Mouse (Mus musculus) adrenal gland, postnatal 14 days (tissue): ENCODE measurements at regions not wholly inside any gene's neighbourhood (a gene's known extent, or its start where the extent isn't known, plus 50 kb on each side); places are given as distances from the start of the nearest gene placed in this dataset.

Experiments used
- DNase-seq: peaks from one replicate; pipeline ENCODE4 v3.0.0; 2021; ENCODE audit warnings: mixed read lengths

DNA sequence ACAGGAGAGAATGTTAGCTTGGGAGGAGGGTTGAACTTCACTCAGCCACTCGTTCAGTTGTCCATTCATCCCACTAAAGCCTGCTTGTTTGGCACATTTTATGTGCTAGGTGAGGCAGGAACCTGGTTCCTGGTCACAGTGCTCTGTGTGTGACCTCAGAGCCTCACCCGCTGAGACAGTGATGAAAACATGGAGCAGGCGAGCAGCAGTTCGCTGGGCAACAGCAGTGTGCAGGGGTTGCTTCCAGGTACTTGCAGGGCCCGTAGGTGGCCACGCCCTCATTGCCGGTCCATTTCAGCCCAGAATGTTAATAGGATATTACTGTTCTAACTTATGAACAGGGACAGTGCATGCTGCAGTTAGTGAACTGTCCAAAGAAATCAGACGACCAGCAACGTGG, 285.7 kb downstream of the Rngtt start:
- DNase-seq = no peak

DNA sequence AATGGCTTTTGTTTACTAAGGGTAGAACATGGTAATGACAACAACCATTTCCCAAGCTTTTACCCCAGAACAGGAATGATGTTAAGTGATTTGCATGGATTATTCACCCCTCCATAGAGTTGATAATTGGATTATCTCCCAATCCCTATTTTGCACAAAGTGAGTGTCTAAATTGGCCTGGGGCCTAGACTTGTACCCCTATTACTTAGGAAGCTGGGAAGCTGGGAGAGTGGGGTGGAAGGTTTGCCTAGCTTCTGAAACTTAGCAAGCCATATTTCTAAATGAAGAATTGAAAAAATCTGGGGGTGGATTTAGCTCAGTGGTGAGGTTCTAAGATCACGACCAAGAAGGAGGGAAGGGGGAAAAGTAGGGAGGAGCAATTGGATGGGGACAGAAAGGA, 289.9 kb downstream of the Rngtt start:
- no peak for DNase-seq

DNA sequence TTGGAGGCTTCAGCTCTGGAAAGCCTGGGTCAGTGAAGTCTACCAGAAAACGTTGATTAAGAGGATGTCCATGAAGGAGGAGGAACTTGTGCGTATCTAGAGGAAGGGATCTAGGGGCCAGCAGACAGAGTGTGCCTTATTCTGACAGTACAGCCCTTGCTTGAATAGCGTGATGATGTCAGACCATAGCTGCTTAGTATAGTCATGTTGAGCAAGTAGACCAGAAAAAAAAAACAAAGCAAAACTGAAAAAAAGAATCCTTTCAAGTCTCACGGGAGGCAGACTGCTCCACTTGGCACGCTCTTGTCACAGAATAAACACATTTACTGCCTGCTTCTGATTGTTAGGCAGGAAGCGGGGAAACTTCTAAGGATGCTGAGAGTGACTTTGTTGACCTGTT, 290.7 kb downstream of the Rngtt start:
- DNase-seq = no peak

DNA sequence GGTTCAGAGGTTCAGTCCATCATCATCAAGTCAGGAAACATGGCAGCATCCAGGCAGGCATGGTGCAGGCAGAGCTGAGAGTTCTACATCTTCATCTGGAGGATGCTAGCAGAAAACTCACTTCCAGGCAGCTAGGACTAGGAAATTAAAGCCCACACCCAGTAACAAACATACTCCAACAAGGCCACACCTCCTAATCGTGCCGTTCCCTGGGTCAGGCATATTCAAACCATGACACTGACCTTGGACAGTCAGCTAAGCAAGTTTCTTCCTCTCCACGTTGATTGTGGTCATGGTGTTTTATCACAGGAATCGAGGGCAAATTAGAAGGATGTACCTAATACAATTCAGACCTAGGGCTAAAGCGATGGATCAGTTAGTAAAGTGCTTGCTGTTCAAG, 294.5 kb downstream of the Rngtt start:
- DNase-seq = no peak

DNA sequence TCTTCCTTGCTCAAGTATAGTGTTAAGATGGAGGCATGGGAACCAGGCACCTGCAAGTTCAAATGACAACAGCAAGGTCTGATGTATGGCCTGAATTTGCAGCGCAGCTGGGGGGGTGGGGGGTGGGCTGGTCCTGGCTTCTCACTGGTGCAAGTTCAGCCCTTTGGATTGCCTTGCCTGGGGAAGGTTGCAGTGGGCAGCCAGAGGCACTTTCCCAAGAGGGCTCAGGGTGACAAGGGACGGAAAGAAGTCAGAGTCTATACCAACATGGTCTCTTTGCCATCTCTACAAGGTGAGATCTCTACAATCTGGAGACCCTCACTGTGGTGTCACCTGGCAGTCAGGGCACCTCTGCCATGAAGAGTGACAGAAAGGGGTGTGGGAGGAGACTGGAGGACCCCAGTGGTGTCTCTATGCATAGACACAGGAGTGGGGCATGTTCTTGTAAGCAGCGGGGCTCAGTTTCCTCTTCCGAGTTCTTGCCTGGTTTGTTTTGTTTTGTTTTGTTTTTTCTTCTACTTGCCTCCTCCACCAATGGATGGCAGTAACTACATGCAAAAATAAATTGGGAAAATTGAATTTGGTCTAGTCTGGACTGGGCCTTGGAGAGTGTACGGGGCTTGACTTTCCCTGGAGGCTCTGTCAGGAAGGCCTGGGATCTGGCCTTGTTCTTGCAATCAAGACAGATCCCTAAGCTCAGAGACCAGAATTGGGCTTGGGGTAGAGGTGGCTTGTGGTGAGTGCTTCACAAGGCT, 284.4 kb upstream of the Cnr1 start:
- no peak for DNase-seq

DNA sequence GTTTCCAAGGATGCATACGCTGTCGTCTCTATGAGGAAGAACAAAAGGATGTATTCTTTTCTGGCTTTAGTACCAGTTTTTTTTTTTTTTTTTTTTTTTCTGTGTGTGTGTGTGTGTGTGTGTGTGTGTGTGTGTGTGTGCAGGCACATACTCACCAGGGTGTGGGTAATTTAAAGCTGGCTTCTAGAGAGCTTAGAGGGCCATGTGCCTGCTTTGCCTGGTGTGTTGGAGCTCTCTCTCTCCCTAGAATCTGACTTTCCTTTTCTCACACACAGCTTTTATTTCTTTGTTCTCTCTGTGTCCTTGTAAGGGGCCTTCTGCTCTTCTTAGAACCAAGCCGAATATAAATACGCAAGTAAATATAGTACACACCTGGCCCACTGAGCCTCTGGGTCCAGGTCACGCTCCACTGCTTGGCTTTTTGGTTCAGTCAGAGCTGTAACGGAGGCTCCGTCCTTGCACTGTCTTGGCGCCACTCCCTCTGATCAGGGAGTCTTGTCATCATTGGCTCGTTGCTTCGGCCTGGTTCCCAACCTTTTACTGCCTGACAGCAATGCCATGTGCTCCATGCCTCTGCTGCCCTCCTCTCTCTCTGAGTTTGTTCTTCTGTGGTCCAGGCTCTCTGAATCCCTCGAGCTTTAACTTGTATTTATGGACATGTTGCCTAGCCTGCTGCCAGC, 283.7 kb upstream of the Cnr1 start:
- peak; percentile 50 for DNase-seq

DNA sequence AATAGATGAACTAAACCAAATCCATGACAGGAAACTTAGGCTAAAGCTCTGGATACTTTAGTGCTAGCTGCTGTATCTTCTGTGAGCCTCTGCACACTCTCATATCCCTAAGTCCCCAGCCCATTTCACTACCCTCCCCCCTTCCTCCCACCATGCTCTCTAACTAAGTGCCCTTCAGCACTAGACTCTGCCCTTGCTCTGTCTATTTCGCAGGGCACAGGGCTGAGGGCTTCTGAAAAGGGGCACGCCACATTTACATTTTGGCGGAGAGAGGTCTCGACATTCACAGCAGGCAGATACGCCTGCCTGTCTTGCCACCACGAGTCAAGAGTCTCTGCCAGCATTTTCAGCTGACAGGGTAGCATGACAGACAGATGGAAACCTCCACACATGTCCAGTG, 282.5 kb upstream of the Cnr1 start:
- DNase-seq = no peak

DNA sequence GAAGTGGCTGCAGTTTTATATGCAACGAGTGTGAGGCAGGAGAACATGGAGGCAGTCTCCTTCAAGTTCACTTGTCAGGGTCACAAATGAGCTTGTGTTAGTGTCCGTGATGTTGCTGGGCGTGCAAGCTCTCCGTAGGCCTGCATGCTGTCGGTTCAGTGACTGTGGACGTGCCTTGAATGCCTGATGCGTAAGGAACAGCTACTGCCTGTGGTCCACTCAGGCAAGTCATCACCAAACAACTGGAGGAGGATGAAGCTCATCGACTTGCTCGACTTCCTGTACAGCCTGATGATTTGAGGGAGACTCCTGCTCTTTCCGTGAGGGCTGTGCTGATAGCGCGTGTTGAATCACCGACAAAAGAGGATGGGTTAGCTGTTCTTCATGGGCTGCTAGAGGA, 281.9 kb upstream of the Cnr1 start:
- DNase-seq = no peak

DNA sequence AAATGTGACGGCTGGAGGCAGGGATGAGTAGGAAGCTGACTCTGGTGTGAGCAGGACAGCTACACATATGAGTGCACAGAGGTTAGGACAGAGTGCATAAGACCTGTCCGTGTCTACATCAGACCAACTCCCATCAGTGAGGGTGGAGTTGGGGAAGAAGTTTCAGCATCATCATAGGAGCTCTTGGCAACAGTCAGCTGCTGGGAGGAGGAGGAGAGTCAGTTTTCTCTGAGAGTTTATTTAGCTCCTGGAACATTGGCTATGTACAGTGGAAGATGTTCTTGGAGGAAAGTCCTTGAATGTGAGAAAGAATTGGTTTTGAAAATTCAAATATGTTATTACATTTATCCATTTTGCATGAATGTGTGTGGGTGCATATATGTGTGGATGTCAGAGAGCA, 279.2 kb upstream of the Cnr1 start:
- DNase-seq = no peak

DNA sequence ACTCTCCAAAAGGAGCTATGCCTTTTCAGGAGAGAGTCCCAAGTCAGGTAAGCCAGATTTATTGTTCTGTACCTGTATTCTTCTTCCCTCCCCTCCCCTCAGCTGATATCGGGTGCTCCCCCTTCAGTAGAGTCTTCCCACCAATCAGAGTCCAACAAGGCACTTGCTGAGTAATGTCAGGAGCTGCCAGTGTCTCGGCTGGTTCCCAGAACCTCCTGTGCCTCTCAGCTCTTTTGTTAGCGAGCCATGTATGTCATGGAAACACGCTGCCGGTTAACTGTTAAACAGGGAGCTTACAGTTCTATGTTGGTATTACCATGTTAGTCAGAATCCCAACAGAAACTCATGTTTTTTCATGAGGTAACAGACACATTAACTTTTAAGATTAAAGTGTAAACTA, 273.1 kb upstream of the Cnr1 start:
- no peak for DNase-seq

DNA sequence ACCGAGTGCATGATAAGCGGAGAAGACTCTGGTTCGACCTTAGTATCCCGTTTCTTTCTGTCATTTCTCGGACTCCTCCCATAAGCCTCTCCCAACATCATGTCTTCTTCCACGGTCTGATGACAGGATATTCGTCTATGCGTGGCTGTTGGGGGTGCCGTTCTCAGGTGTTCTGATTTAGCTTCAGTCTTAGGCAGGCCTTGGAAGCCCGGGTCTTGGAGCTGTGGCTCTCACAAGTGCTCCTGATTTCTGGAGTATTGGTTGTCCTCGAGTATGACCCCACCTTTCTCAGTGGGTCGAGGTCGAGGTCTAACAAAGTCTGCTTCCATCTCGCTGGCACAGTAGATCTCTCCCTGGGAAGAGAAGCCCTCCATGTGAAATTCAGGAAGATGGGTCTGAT, 264.6 kb upstream of the Cnr1 start:
- no peak for DNase-seq

DNA sequence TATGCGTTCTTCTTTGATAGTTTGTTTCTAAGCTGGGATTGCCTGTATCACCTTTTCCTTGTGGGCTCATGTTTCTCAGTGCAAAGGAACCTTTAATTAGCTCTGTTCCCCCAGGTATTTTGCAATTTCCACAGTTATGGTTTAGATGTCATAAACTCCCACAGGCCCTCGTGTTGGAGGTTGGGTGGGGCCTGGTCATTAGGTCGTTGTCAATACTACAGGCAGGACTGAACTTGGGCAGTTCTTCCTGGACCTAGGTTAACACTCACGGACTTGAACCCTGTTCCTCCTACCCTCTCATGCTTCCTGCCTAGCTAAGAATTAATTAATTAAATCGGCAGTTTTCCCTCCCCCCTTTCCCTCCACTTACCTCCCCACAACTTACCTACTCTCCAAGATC, 263.8 kb upstream of the Cnr1 start:
- DNase-seq = no peak

DNA sequence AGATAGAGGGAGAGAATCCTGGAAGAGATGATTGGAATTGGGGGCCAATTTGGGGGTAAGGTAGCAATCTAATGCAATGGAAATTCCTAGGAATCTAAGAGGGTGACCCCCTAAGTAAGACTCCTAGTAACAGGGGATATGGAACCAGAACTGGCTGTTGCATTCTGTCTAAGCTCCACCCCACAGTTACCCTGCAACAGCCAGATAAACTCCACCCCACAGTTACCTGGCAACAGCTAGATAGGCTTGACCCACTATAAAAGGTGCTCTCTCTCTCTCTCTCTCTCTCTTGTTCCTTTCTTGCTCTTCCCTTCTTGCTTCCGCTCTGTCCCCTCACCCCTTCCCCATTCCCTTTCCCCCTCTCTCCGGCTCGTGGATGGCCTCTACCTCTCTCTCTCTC, 262.5 kb upstream of the Cnr1 start:
- DNase-seq = no peak

DNA sequence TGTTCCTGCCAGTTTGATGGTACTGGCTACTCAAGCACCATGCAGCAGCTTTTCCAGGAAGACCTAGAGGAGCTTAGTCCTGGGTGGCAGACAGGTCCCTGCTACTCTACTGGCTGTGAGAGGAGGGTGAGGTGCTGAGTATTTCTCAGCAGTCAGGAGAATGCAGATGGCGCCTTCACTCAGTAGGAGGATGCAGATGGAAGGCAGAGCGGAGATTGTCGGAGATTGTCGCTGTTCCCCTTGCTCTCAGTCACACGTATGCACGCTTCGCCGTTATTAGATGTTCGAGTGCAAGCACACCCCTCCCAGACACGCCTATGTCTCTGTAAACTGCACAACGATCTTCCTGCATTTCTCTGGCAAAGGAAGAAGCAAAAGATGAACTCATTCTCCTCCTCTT, 261.4 kb upstream of the Cnr1 start:
- no peak for DNase-seq

DNA sequence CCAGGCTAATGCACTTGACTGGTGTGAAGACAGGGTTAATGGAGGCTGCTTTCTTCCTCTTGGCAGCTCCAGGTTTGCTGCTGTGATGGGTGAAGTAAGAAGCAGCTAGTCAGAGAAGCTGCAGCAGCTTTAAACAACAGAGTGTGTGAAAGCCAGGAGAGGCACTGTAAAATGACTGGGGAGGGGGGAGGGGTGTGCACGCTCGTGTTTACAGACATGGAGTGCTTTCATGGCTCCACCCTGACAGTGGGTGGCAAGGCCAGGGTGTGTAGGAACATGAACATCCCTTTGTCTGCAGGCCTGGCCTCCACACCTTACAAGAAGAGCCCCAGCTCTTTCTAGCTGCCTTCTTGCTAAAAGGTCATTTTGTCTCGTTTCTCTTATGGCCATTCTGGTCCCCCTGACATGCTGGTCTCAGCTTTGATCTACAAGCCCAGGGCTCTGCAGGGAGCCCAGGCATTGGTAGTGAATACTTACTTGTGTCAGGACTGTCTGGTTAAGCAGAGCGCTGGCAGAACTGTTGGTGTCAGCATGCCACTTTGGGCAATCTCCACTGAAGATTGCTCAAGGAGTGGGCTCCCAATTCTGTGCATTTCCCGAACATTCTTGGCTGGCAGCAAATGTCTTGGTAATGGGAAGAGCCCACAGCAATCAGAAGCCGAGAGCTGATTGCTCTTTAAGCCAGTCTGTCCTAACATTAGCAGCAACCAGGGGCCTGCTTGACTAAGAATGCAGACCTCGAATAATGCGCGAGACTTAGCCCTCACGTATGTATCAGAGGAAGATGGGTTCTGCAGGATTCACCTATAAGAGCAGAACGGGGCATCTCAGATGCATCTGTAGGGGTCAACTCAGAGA, 260.5 kb upstream of the Cnr1 start:
- no peak for DNase-seq

DNA sequence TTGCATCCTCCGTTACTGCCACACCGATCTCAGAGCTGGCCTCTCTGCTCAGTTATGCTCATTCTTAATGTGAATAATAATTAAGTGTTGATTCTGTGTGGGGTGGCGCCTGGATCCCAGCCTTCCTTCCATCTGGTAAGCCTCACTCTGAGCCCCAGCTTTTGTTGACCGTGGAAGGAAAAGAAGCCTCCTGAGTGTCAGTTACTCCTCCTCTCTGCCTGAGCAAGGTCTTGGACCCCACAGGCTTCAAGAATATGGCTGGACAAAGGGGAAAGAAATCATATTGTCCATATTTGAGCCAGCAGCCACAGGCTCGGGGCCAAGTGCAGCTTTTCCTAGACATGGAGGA, 259.9 kb upstream of the Cnr1 start:
- no peak for DNase-seq

DNA sequence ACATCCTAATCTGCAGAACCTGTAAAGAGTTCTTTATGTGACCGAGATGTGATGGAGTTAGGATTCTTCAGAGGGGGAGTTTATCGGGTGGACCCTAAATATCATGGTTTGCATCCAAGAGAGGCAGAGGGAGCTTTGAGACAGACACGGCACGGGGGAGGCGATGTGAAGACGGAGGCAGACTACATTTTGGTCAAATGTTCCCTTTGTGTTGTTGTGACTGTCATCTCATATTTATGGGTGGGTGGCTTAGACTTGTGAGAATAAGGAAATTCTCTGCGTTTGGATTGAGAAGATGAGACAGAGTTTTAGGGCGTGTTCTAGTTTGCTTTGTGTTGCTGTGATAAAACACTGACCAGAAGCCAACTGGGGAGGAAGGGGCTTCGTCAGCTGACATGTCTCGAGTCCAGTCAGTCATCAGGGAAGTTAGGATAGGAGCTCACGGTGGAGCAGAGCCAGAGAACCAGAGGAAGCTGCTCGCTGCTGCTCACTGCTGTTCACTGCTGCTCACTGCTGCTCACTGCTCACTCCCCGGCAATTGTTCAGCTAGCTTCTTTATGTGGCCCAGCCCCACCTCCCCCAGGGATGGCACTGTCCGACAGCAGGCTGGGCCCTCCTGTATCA, 259.0 kb upstream of the Cnr1 start:
- no peak for DNase-seq

DNA sequence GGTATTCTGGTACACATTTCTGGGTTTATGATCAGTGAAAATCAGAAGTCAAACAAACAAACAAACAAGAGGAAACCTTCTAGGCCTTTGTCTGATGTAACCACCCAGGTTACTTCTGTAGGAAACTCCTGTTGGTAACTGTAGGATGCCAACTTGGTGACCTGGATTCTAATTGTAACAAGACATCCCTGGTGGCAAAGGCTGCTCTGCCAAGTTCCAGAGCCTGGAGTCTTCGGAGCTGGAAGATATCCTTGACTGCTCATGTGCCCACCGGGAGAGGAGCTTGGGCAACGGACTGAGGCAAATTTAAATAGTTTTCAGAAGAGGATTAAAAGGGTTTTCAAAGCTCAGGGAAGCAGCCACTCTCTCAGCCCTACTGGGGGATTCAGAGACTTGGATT, 256.0 kb upstream of the Cnr1 start:
- no peak for DNase-seq

DNA sequence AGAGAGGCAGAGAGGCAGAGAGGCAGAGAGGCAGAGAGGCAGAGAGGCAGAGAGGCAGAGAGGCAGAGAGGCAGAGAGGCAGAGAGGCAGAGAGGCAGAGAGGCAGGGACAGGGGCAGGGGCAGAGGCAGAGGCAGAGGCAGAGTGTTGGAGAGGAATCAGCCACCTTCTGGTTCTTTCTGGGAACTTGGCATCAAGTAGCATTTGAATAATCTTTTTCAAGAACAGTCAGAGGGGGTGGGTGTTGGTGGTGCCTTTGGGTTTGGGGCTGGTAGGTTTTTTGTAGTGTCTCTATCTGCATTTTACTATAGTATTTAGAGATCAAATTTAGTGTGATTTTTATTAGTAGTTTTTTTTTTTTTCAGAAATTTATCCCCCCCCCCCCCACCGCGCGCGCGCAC, 249.3 kb upstream of the Cnr1 start:
- DNase-seq = no peak

DNA sequence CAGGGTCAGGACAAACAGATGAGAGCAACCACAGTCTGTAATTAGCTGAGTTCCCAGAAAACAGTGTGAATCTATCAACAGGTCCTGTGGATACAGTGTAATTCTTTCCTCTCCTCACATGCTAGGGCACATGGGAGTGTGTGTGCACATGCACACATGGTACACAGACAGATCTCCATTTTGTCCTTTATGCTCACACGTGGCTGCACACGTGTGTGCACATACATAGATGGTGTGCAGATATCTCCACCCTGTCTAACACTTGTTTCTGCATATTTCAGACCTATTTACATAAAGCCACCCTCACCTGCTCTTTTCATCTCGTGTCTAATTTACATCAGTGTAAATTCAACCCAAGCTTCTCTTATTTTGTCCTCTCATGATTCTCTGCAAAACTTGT, 245.0 kb upstream of the Cnr1 start:
- DNase-seq = no peak

DNA sequence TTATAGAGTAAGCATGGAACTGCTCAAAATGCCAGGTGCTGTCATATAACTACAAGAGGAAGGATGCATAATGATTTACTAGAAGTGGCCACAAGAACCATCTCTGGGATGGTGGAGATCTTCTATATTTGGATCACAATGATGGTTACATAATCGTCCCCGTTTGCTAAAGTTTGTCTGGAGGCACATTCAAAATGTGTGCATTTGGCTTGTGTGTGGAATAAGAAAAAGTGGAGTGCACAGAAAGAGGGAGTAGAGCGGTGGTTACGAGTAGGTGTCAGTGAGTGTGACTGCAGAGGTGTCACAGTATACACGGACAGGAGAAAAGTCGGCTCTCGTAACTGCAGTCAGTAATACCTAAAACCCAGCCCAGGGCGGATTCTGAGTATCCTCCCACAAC, 238.3 kb upstream of the Cnr1 start:
- DNase-seq = no peak

DNA sequence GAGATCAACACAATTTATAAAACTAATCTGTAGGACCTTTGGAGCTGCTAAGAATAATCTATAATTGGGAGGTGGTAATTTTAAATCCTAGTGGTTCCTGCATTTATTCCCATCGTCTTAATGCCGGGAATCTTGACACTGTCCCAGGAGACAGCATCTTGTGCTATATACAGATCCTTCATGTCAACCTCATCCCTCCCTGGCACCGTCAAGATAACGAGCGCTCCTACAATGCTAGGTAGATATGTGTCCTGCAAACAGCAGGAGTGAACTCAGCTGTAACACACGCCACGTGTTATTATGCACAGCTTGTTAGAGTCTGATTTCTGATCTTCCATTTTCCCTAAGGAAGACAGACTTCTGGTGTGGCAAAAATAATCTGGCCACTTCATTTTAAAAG, 237.0 kb upstream of the Cnr1 start:
- no peak for DNase-seq

DNA sequence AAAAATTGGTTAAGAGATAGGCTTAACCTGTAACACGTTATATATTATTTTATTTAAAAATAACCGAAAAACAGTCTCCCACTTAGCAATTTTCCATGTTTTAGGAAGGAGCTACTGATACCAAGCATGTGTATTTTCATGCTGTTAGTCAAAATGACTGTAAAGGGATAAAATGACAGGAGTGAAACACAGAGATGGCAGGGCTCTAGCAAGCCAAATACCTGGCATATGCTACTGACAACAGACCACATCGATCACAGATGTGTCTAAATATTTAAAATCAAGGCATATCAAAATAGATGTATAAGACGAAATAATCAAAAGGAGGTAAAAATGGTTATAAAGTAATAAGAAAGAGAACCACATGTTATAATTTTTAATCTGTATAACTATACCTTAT, 231.0 kb upstream of the Cnr1 start:
- no peak for DNase-seq
